Mouse (Mus musculus): ENCODE results near the gene Akap13.

GRCm38 (mm10) chr7:75627831-75628230, 172.5 kb downstream of the Akap13 start:
- no peak for TF ChIP-seq CHD2 (IDR thresholded peaks at IDR 0.05; ENCODE audit: low read depth, low read length)
- no peak for TF ChIP-seq ZNF384 (IDR thresholded peaks at IDR 0.05; ENCODE audit: low read depth, low read length)
- no peak for TF ChIP-seq ZC3H11A (IDR thresholded peaks at IDR 0.05; ENCODE audit: borderline replicate concordance, low read depth, low read length)
- no peak for TF ChIP-seq MAFK (IDR thresholded peaks at IDR 0.05; ENCODE audit: insufficient read depth, low read depth, low read length)
- TF ChIP-seq HCFC1 (IDR thresholded peaks at IDR 0.05; ENCODE audit: borderline replicate concordance, insufficient read depth, low read length): no peak
